Mouse (Mus musculus): Measurements from ENCODE around the gene Prex1. TPM values are rescaled to one million over a fixed set of nuclear protein-coding genes. Genes with fewer than 3 reads are reported as not detected.

Prex1 gene
- polyA plus RNA-seq, 1 experiment from 2014 or later: 31.9 TPM

DNA sequence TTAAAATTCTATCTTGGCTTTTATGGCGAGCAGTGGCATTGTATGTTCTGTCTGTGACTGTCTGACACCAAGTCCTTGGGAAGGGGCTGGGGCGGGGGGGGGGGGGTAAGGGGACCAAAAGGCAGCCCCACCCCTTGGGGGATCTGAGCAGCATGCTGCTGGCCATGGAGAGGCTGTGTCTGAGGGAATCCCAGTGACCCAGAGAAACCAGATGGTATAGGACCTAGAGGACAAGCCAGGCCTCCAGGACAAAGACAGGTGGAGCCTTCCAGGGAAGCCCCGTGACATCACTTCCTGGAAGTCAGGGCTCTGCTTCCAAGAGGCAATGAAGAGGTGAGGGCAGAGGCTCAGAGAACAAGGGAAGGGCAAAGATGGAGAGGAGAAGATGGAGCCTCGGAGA, 168.1 kb downstream of the Prex1 start:
- no peak for ATAC-seq (ENCODE audit: insufficient read depth, low FRiP score, low TSS enrichment)
- H3K4me3 ChIP-seq (ENCODE audit: low read depth, low read length): no peak overlapping the region
- H3K9ac ChIP-seq (ENCODE audit: low read length): no peak overlapping the region
- H3K4me2 ChIP-seq (ENCODE audit: low read depth): no peak overlapping the region
- peaks cover 20% of the 10 kb centered on the region for H3K4me1 ChIP-seq (ENCODE audit: control insufficient read depth, insufficient read depth, low read length)
- H3K36me3 ChIP-seq (ENCODE audit: control insufficient read depth, insufficient read depth, low read length): no peaks in the 10 kb centered on the region
- no peaks in the 10 kb centered on the region for H3K27me3 ChIP-seq (ENCODE audit: control insufficient read depth, insufficient read depth, low read length)
- WGBS: 68% methylated on average over 4 of the region's 4 CpGs
- no peaks in the 10 kb centered on the region for H3K9me3 ChIP-seq (ENCODE audit: control insufficient read depth, low read length)
- no peak for DNase-seq (ENCODE audit: low spot score)
- H3K27ac ChIP-seq (ENCODE audit: low read depth, low read length): no peak overlapping the region

DNA sequence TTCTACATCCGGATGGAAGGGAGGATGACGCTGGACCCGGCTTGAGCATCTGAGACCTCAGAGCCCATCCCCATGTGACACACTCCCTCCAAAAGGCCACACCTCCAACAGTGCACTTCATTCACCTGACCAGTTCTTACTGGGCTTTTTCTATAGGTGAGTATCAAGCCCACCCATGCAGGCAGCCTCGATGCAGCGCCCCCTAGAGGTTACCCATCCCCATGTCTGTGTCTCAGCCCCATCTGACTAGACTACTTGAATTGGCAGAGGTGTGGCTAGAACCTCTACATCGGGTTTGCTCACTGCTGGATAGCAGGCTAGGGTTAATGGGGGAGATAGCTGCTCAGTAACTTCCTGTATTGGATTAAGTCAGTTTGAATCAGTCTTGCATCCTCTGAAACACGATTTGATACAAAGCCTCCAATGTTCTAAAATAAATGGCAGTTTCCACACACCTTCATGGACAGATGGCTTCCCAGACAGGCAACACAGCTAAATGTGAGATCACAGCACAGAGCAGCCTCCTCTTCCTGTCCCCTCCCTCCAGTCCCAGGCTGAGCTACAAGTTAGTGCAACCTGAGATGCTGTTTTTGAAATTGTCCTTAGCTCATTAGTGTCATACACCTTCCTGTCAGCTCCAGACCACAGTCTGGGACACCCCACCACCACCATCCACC, 168.9 kb downstream of the Prex1 start:
- no peaks in the 10 kb centered on the region for H3K9me3 ChIP-seq (ENCODE audit: control insufficient read depth, low read length)
- no peak overlapping the region for H3K9ac ChIP-seq (ENCODE audit: low read length)
- no peaks in the 10 kb centered on the region for H3K27me3 ChIP-seq (ENCODE audit: control insufficient read depth, insufficient read depth, low read length)
- WGBS: 57% methylated on average over 7 of the region's 7 CpGs
- peaks cover 15% of the 10 kb centered on the region; the same call in 1 of the 2 replicates for H3K4me1 ChIP-seq (ENCODE audit: control insufficient read depth, insufficient read depth, low read length)
- no peak overlapping the region for H3K27ac ChIP-seq (ENCODE audit: low read depth, low read length)
- no peak overlapping the region for H3K4me3 ChIP-seq (ENCODE audit: low read depth, low read length)
- ATAC-seq (ENCODE audit: insufficient read depth, low FRiP score, low TSS enrichment) (no peak), DNase-seq (ENCODE audit: low spot score) (no peak)
- no peaks in the 10 kb centered on the region for H3K36me3 ChIP-seq (ENCODE audit: control insufficient read depth, insufficient read depth, low read length)
- no peak overlapping the region for H3K4me2 ChIP-seq (ENCODE audit: low read depth)

DNA sequence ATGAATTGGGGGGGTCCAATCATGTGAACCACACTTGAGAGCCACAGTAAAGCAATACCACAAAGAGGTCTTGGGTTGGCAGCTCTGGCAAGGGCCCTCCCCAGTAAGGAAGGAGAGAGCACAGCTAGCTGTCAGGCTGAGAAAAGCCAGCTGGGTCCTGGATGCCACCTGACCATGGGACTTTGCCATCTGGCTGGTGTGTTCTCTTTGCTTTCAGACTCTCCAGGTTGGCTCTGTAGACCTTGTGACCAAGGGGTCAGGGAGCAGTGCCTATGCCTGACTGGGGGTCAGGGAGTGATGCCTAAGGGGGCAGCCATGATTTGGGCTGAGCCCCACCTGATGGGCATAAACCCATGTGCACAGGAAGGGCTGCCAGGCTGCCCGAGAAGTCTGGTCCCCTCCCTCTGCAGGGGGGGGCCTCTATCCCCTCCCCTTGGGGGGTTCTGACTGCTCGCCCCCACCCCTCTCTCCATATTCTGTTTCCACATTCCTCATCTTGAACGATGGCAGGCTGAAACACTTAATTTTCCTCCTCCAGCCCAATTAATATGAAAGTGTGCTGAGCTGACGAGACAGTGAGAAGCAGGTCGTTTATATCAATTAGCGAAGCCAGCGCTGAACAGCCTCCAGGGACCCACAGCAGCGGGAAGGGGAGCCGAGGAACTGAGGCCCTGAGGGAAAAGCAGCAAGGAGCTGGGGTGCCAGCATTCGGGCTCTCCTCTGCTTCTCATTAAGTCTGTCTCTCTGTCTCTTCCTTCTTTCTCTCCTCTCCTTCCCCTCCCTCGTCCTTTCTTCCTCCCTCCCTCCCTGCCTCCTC, 172.3 kb downstream of the Prex1 start:
- Histone ChIP-seq H3K36me3 (ENCODE audit: control insufficient read depth, insufficient read depth, low read length) (no peaks in the 10 kb centered on the region), H3K9ac (ENCODE audit: low read length) (no peak overlapping the region), H3K27me3 (ENCODE audit: control insufficient read depth, insufficient read depth, low read length) (no peaks in the 10 kb centered on the region), H3K4me1 (ENCODE audit: control insufficient read depth, insufficient read depth, low read length) (peaks cover 11% of the 10 kb centered on the region; the same call in 1 of the 2 replicates), H3K4me3 (ENCODE audit: low read depth, low read length) (no peak overlapping the region), H3K27ac (ENCODE audit: low read depth, low read length) (no peak overlapping the region), H3K4me2 (ENCODE audit: low read depth) (no peak overlapping the region), H3K9me3 (ENCODE audit: control insufficient read depth, low read length) (no peaks in the 10 kb centered on the region)
- DNase-seq (ENCODE audit: low spot score) (no peak), ATAC-seq (ENCODE audit: insufficient read depth, low FRiP score, low TSS enrichment) (no peak)
- WGBS: 28% methylated on average over 11 of the region's 11 CpGs

DNA sequence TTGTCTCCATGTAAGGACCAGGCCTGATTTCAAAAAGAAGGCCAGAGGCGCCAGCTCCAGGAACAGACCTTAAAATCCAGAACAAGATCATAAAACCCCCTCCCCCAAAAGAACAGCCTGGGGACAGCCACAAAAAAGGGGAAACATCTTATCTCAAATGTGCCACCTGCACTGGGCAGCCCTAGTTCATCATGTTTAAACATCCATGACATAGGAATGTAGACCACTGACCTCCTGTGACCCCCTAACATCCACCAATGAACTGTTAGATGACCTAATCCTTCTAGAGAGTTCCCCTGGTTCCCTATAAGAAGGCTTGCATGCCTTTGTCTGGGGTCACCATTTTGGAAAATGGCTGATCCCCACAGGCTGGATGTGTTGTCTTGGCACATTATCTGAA, 173.4 kb downstream of the Prex1 start:
- H3K9ac ChIP-seq (ENCODE audit: low read length): no peak overlapping the region
- no peak overlapping the region for H3K27ac ChIP-seq (ENCODE audit: low read depth, low read length)
- no peaks in the 10 kb centered on the region for H3K27me3 ChIP-seq (ENCODE audit: control insufficient read depth, insufficient read depth, low read length)
- H3K4me3 ChIP-seq (ENCODE audit: low read depth, low read length): no peak overlapping the region
- DNase-seq (ENCODE audit: low spot score) (no peak), ATAC-seq (ENCODE audit: insufficient read depth, low FRiP score, low TSS enrichment) (no peak)
- no peaks in the 10 kb centered on the region for H3K9me3 ChIP-seq (ENCODE audit: control insufficient read depth, low read length)
- no peak overlapping the region for H3K4me2 ChIP-seq (ENCODE audit: low read depth)
- 88% methylated on average over 1 of the region's 1 CpGs for WGBS
- no peaks in the 10 kb centered on the region for H3K36me3 ChIP-seq (ENCODE audit: control insufficient read depth, insufficient read depth, low read length)
- peaks cover 8% of the 10 kb centered on the region; the same call in 1 of the 2 replicates for H3K4me1 ChIP-seq (ENCODE audit: control insufficient read depth, insufficient read depth, low read length)

DNA sequence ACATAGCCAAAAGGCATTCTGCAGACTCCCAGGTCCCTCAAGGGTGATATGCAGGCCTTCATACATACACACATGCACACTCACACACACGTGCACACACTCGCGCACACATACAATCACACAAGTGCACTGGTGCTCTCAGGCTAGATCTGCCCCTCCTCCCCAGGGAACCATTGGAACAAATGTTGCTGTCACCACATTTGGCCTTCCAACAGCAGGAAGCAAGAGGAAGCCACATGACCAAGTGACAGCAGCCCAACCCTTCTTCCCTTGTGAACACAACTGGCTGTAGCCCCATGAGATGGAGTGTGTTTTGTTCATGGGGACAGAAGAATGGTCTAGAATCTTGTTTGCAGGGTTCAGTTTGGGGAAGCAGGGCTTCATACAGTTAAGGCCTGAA, 176.7 kb downstream of the Prex1 start:
- H3K4me3 ChIP-seq (ENCODE audit: low read depth, low read length): no peak overlapping the region
- no peaks in the 10 kb centered on the region for H3K9me3 ChIP-seq (ENCODE audit: control insufficient read depth, low read length)
- ATAC-seq (ENCODE audit: insufficient read depth, low FRiP score, low TSS enrichment): no peak
- DNase-seq (ENCODE audit: low spot score): no peak
- H3K27me3 ChIP-seq (ENCODE audit: control insufficient read depth, insufficient read depth, low read length): no peaks in the 10 kb centered on the region
- H3K36me3 ChIP-seq (ENCODE audit: control insufficient read depth, insufficient read depth, low read length): no peaks in the 10 kb centered on the region
- 0 out of 2 replicates have a peak, but pooled peaks cover 8% of the 10 kb centered on the region for H3K4me1 ChIP-seq (ENCODE audit: control insufficient read depth, insufficient read depth, low read length)
- no peak overlapping the region for H3K27ac ChIP-seq (ENCODE audit: low read depth, low read length)
- 93% methylated on average over 3 of the region's 3 CpGs for WGBS
- H3K4me2 ChIP-seq (ENCODE audit: low read depth): no peak overlapping the region
- no peak overlapping the region for H3K9ac ChIP-seq (ENCODE audit: low read length)

DNA sequence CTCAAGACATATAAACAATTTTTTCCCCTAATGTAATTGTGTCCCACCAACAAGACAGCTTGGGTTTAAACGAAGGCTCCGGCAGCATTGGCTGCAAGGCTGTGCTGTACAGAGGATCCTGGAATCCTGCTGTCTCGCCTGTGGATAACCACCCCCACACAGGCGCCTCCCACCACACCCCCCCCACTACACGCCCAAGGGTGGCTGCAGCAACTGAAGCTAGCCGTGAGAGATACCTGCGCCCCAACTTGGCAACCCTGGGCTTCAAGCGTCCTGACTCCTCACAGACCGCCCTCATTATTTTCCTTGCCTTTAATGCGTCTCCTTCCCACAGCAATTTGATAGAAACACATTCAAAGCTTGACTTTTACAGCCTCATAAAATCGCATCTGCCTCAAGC, 178.1 kb downstream of the Prex1 start:
- Histone ChIP-seq H3K27ac (ENCODE audit: low read depth, low read length) (no peak overlapping the region), H3K9me3 (ENCODE audit: control insufficient read depth, low read length) (no peaks in the 10 kb centered on the region), H3K36me3 (ENCODE audit: control insufficient read depth, insufficient read depth, low read length) (no peaks in the 10 kb centered on the region), H3K27me3 (ENCODE audit: control insufficient read depth, insufficient read depth, low read length) (no peaks in the 10 kb centered on the region), H3K4me2 (ENCODE audit: low read depth) (no peak overlapping the region), H3K9ac (ENCODE audit: low read length) (no peak overlapping the region), H3K4me1 (ENCODE audit: control insufficient read depth, insufficient read depth, low read length) (no peaks in the 10 kb centered on the region), H3K4me3 (ENCODE audit: low read depth, low read length) (no peak overlapping the region)
- 73% methylated on average over 11 of the region's 11 CpGs for WGBS
- ATAC-seq (ENCODE audit: insufficient read depth, low FRiP score, low TSS enrichment) (no peak), DNase-seq (ENCODE audit: low spot score) (no peak)

DNA sequence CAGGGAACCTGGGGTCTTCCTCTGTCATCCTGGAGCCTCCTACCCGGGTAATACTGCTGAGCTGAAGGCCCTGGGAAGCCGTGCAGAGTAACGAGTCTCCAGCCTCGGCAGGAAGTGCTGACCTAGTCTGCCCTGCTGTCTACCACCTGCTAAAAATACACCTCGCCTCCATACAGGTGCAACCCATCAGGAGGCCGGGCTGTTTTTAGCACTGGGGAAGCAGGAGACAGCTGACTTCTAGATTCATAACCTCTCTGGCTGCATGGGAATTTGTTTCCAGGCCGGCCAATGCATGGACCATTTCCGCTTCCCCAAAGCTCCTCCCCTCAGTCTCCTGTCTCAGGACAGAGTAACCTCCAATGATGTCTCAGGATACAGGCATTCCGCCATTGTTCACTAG, 187.4 kb downstream of the Prex1 start:
- Histone ChIP-seq H3K27ac (ENCODE audit: low read depth, low read length) (no peak overlapping the region), H3K4me2 (ENCODE audit: low read depth) (no peak overlapping the region), H3K4me3 (ENCODE audit: low read depth, low read length) (no peak overlapping the region), H3K36me3 (ENCODE audit: control insufficient read depth, insufficient read depth, low read length) (no peaks in the 10 kb centered on the region), H3K4me1 (ENCODE audit: control insufficient read depth, insufficient read depth, low read length) (no peaks in the 10 kb centered on the region), H3K9me3 (ENCODE audit: control insufficient read depth, low read length) (0 out of 2 replicates have a peak, but pooled peaks cover 3% of the 10 kb centered on the region), H3K27me3 (ENCODE audit: control insufficient read depth, insufficient read depth, low read length) (no peaks in the 10 kb centered on the region), H3K9ac (ENCODE audit: low read length) (no peak overlapping the region)
- ATAC-seq (ENCODE audit: insufficient read depth, low FRiP score, low TSS enrichment) (no peak), DNase-seq (ENCODE audit: low spot score) (no peak)
- WGBS: 88% methylated on average over 9 of the region's 9 CpGs

DNA sequence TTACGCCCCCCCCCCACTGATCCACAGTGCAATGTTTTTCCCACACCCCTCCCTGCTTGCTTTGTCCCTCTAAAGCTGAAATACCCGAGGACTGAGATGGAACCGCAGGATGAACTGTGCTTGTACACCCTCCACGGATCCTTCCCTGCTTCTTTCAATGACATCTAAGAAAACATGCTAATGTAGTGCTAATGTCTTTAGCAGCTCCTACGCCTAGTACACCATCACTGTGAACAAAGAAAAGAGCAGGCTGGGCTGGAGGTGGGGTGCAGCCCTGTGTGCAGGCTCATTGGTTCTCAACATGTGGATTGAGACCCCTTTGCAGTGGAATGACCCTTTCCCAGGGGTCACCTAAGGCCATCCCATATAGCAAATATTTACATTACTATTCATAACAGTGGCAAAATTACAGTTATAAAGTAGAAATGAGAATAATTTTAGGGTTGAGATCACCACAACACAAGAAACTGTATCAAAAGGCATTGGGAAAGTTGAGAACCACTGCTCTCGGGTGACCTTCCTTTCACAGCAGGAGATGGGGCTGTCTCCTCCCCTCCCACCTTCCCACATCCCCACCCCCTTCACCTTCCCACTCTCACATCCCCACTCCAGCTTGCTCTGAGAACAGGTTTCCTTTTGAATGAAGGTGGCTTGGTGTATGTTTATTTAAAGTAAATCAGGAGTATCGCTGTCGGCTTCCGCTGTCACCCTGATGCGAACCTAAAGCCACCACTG, 190.3 kb downstream of the Prex1 start:
- no peak overlapping the region for H3K4me2 ChIP-seq (ENCODE audit: low read depth)
- no peak overlapping the region for H3K27ac ChIP-seq (ENCODE audit: low read depth, low read length)
- WGBS: 68% methylated on average over 10 of the region's 10 CpGs
- no peak overlapping the region for H3K4me3 ChIP-seq (ENCODE audit: low read depth, low read length)
- no peaks in the 10 kb centered on the region for H3K36me3 ChIP-seq (ENCODE audit: control insufficient read depth, insufficient read depth, low read length)
- H3K9ac ChIP-seq (ENCODE audit: low read length): no peak overlapping the region
- ATAC-seq (ENCODE audit: insufficient read depth, low FRiP score, low TSS enrichment) (no peak), DNase-seq (ENCODE audit: low spot score) (no peak)
- H3K9me3 ChIP-seq (ENCODE audit: control insufficient read depth, low read length): no peaks in the 10 kb centered on the region
- H3K27me3 ChIP-seq (ENCODE audit: control insufficient read depth, insufficient read depth, low read length): no peaks in the 10 kb centered on the region
- H3K4me1 ChIP-seq (ENCODE audit: control insufficient read depth, insufficient read depth, low read length): peaks cover 4% of the 10 kb centered on the region; the same call in 1 of the 2 replicates
